Mouse (Mus musculus): ENCODE measurements around the gene Rpl29.

DNA sequence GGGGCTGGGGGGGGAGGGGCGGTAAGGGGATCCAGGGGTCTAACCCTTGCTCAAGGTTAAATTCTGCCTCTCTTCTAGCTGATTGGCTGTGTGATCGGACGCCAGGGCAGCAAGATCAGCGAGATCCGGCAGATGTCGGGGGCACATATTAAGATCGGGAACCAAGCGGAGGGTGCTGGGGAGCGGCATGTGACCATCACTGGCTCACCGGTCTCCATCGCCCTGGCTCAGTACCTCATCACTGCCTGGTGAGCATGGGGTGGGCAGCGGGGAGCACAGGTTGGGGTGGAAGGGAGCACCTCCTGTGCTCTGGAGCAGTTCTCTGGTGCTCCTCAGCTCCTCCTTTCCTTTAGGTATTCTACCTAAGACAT, 33.2 kb downstream of the Rpl29 start:
- no peak for TF ChIP-seq ZC3H11A (IDR thresholded peaks at IDR 0.05; ENCODE audit: borderline replicate concordance, low read depth, low read length)
- no peak for TF ChIP-seq MAFK (IDR thresholded peaks at IDR 0.05; ENCODE audit: insufficient read depth, low read depth, low read length)
- no peak for TF ChIP-seq HCFC1 (IDR thresholded peaks at IDR 0.05; ENCODE audit: borderline replicate concordance, insufficient read depth, low read length)
- TF ChIP-seq CHD2 (IDR thresholded peaks at IDR 0.05; ENCODE audit: low read depth, low read length), result no peak
- no peak for TF ChIP-seq ZNF384 (IDR thresholded peaks at IDR 0.05; ENCODE audit: low read depth, low read length)
